Mouse (Mus musculus) frontal cortex, postnatal 14 days (tissue): ENCODE measurements around the gene Rpl19.
A peak's percentile ranks its signal among the peaks of the same experiment; 100 is the strongest.

ENCODE experiments used
- DNase-seq, 2 experiments: peaks; one replicate each; pipeline ENCODE4 v3.0.0; 2022; ENCODE audit warnings: low spot score in 2 of 2

Rpl19 gene

GRCm38 (mm10) chr11:98026570-98027296, at the start of gene Rpl19:
TSS of gene Rpl19 (plus strand) at chr11:98026710.
- peak; percentile 85 to 92 for DNase-seq

DNA sequence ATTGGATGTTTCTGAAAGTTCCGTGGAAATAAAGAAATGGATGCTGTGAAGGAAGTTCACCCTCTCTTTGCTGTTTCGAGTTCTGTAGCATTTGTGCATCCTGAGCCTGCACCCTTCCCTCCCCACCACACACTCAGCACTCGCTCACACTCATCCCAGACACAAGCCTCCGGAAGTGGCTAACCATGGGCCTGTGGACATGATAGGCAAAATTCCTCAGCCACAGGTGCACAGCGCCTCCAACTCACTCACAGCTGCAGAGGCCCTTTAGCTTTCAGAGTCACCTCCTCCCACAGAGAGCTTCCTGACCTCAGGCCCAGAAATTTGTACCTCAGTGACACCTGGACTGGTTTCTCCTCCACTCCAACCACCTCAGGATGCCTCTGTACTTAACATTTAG, 48.7 kb upstream of the Rpl19 start:
- no peak for DNase-seq

GRCm38 (mm10) chr11:97978392-97978791, 48.1 kb upstream of the Rpl19 start:
- DNase-seq, result no peak

DNA sequence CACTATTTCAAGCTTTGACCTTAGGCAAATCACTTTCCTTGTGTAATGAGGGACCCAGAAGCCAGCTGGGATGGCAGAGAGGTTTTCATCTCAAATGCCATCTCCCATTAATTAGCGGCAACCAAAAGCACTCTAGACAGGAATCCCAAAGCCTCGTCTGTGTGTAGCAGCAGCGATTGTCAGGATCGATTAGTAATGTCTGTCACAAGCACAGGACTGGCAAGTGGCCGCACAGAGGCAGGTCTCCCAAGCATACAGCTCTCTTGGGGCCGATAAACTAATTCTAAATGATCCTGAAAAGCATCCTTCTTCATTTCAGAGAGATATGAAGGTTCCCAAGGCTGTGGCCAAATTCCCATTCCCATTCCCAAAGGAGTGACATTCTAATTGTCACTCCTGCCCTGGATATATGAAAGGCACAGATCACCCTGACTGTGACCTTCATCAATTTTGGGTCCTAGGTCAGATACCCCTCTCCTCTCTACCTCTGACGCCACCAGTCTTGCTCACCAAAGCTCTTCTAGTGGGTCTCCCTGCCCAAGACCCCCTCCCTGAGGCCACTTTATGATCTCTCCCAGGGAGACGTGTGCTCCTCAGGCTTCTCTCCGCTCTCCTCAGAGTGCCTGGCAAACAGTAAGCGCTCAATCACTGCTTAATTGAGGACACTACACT, 46.5 kb upstream of the Rpl19 start:
- DNase-seq, result no peak

DNA sequence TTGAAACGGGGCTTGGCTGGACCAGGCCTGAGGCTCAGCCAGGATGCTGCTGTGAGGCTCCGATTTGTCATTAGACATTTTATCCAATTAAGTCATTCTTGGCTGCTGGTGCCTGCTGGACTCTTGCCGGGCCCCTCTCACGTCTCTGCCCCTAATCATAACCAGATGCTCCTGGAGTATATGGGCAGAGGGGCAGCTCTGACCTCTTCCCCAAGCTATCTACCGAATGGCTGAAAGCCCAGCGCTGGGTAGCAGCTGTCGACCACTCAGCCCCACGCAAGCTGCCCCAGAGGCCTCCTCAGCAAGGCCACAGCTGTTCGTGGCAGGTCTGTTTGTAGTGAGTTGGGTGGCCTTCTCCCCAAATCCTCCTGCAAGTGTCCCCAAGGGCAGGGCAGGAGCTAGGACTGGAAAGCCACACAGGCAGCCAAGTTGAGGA, 46.0 kb upstream of the Rpl19 start:
- DNase-seq, result no peak

GRCm38 (mm10) chr11:97982721-97983120, 43.8 kb upstream of the Rpl19 start:
- no peak for DNase-seq

DNA sequence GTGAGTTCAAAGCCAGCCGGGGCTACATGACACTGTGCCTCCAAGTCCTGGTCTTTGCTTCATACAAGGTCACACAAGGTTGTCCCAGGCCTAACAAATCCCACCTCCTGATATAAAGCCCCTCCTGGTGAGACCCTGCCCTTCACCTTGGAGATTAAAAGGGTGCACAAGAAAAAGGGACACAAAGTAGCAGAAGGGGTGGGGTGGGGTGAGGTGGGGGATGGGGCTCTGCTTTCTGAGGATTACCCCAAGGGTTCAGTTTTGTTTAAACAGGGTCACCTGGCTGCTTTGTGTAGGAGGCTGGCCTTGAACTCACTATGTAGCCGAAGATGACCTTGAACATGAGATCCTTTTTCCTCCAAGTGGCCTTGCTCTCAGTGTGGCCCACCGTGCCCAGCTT, 43.0 kb upstream of the Rpl19 start:
- DNase-seq, result no peak

GRCm38 (mm10) chr11:97983983-97984382, 42.5 kb upstream of the Rpl19 start:
- no peak for DNase-seq

DNA sequence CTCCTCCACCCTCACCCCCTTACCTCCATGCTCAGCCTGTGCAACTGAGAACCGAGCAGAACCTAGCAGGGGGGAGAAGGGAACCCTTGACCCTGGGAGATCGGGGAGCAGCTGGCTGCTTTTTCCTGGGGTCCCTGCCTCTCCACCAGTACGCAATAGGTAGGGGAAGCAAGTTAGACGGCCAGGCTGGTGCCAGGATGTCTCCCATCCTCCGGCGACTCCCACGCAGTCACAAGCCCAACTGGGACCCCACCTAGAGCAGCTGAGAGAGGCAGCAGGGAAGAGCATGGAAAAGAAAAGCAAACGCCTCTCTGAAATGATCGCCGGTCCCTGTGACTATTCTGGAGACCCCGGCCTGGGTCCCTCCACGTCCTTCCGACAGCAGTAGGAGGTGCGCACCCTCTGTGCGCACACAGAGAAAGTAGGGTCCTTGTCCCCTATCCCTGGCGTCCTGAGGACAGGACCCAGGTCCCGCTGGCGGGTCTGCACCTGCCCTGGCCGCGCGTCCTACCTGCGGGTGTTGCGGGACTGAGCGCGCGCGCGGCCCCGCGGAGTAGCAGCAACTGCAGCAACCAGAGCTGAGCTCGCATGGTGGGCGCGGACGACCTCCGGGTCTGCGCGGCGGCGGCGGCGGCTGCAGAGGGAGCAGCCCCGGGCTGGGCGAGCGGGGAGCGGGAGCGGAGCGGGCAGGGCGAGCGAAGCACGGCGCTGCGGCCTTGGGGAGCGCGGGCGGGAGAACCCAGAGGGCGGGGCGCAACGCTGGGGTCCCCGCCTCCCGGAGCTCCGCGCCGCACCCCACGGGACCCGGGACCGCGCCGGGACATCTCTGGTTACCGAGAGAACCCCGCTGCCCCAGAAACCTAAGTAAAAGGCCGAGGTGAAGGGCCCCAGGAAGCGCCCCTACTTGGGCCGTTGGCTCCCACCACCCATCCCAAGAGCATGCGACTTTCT, 40.5 kb upstream of the Rpl19 start, which contains the start of gene Plxdc1:
Gene Plxdc1, minus strand, starts transcription at position 718 of the 951 bp plus-strand sequence.
- no peak for DNase-seq

DNA sequence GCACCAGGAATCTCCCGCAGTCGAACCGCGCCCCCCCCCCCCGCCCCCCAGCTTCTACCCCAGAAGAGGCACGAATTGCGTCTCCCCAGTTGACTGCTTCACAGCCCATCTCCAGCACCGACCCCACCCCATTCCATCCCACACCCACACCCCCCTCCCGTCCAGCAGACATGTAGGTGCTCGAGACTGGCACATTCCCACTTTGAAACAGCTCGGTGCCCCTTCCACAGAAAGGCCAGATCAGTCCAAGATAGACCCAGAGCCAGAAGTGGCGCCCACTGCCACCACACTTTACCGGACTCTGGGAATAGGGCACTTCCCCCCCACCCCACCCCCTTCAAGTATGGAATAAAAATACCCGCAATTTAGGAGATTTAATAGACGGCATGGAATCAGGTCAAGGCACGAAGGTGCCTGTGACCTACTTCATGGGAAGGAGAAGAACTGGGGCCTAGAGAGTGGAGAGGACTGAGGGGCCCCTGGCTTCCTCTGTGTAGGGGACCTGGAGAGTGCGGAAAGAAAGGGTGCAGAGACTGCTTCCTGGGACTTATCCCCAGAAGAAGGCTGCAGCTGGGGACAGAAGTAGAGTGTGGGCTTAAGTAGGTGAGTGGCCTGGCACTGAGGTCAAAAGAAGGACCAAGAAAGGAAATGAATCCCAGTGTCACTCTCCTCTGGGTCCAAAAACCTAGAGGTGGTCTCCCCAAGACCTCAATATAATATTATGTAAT, 39.6 kb upstream of the Rpl19 start:
- DNase-seq, result no peak

- peak; percentile 91 to 97 for DNase-seq
These were observed 38.7 kb upstream of the Rpl19 start for GRCm38 (mm10) chr11:97987551-97988526.

DNA sequence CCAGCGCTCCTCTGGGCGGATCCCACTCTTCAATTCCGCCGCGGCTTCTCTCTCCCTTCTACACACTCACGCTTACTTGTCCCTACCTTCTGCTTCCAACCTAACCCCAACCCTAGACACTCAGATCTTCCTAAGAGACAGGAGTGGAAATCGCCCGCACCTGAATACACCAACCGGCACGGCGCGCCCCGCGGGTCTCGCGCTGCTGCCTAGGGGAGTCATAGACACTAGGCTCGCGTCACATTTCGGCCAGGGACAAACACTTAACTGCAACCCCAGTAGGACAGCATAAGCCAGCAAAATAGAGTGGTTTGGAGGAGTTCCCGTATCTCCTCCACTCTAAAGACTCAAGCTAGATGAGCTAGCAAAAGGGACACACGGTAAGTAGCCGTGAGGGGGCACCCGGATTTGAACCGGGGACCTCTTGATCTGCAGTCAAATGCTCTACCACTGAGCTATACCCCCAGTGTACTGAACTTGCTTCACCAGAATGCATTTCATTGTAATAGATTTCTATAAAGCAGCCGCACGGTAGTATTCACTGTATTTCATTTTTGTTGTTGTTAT, 37.9 kb upstream of the Rpl19 start:
- DNase-seq, result peak; percentile 78 to 88

DNA sequence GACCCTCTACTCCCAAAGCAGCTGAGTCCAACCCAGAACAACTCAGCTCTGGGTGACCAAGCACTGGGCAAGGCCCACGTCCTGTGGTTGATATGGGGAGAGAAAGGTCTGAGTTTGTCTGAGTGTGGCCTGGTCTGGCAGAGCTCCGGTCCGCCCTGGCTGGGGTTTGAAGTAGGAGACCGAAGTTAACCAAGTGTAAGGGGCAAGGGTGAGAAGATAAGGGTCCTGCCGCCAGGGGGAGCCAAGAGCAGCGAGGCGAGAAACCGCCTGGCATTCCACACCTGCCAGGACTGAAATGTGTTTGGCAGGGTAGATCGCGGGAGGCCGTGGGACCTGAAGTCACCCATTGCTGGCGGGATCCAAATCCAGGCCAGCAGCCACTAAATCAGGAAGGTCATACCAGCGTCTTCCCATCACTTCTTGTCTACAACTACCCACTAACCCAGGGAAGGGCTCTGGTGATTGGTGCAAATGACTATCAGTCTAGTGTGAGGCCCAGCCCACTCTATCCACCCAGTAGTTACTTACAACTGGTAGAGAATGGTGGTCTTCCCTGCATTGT, 31.9 kb upstream of the Rpl19 start:
- DNase-seq, result peak in 1 of 2 experiments; percentile 62

- DNase-seq, result no peak
These were observed 30.8 kb upstream of the Rpl19 start, which contains the start of gene Arl5c for GRCm38 (mm10) chr11:97995564-97996288. TSS of gene Arl5c (minus strand) at chr11:97996181.

GRCm38 (mm10) chr11:97996691-97997090, 29.8 kb upstream of the Rpl19 start:
- no peak for DNase-seq

DNA sequence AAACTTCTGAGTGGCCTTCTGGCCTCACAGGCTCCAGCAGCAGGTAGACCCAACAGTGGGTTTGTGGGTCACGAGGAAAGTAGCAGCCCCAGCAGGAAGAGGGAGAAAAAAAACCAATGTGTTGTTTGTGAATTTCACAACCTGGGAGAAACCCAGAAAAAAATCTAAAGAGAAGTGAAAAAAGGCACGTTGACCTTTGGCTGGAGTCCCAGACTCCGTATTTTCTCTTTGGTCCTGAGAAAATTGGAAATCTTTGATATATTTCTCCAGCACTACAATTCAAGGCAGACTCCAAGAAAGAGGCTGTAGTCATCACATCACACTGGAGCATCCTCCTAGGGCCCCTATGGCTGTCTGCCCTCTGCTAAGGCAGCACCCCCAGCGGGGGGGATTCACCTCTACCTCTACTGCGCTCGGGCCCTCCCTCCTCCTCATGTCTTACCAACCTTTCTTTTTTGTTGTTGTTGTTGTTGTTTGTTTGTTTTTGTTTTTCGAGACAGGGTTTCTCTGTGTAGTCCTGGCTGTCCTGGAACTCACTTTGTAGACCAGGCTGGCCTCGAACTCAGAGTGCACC, 29.0 kb upstream of the Rpl19 start:
- no peak for DNase-seq

- no peak for DNase-seq
These were observed 28.3 kb upstream of the Rpl19 start for GRCm38 (mm10) chr11:97998074-97998793.
